Mouse (Mus musculus) midbrain, embryonic 11.5 days (tissue): ENCODE results near the gene Foxd4. TPM values are rescaled to one million over a fixed set of nuclear protein-coding genes. Genes with fewer than 3 reads are reported as not detected.
A peak's percentile ranks its signal among the peaks of the same experiment; 100 is the strongest.

Experiments used
- ATAC-seq: fragments of 200-750 bp; cut with Nextera tagmentation; 2 replicates; pipeline ENCODE4 v1.8.0; 2017; ENCODE audit warnings: moderate TSS enrichment, moderate library complexity; ENCODE audit not compliant: low FRiP score
- DNase-seq: peaks from one replicate; pipeline ENCODE4 v3.0.0; 2015; ENCODE audit warnings: low spot score; ENCODE audit errors: missing footprints
- H3K27ac ChIP-seq: fragments of 300-500 bp; sonication (generic); 2 replicates; pipeline ENCODE4 v1.5.1; 2014; ENCODE audit warnings: low read depth, low read length
- H3K27me3 ChIP-seq: fragments of 300-500 bp; sonication (generic); 2 replicates; pipeline ENCODE4 v1.6.1; 2014; ENCODE audit warnings: mild to moderate bottlenecking, low read length, moderate library complexity, mixed read lengths; ENCODE audit not compliant: control insufficient read depth, insufficient read depth
- H3K36me3 ChIP-seq: fragments of 300-500 bp; sonication (generic); 2 replicates; pipeline ENCODE4 v1.6.1; 2014; ENCODE audit warnings: mild to moderate bottlenecking, low read length, moderate library complexity, mixed read lengths; ENCODE audit not compliant: control insufficient read depth, insufficient read depth
- H3K4me1 ChIP-seq: fragments of 300-500 bp; sonication (generic); 2 replicates; pipeline ENCODE4 v1.6.1; 2014; ENCODE audit warnings: low read length; ENCODE audit not compliant: control insufficient read depth, insufficient read depth
- H3K4me2 ChIP-seq: fragments of 300-500 bp; sonication (generic); 2 replicates; pipeline ENCODE4 v1.6.1; 2014; ENCODE audit warnings: mild to moderate bottlenecking, moderate library complexity
- H3K4me3 ChIP-seq: fragments of 300-500 bp; sonication (generic); 2 replicates; pipeline ENCODE4 v1.5.1; 2014; ENCODE audit warnings: low read depth, low read length
- H3K9ac ChIP-seq: fragments of 300-500 bp; sonication (generic); 2 replicates; pipeline ENCODE4 v1.6.1; 2014; ENCODE audit warnings: low read length
- H3K9me3 ChIP-seq: fragments of 300-500 bp; sonication (generic); 2 replicates; pipeline ENCODE4 v1.6.1; 2016; ENCODE audit warnings: low read length; ENCODE audit not compliant: control insufficient read depth
- WGBS: fragments of 180-500 bp; shearing (Covaris S2); extraction: QIAGEN DNeasy Blood & Tissue Kit; methylation state at CpG from one replicate; pipeline ENCODE4 v1.1.7; 2014; 5-methylcytosine and 5-hydroxymethylcytosine counted together
- polyA plus RNA-seq: library from polyadenylated mRNA; unstranded; fragments of >200 nt; fragmentation: Nextera tagmentation; extraction: Ambion mirVana; gene quantifications from 2 replicates; pipeline ENCODE4 v1.2.1, GENCODE M21; 2014

Gene Foxd4
- polyA plus RNA-seq, 1 experiment from 2014 or later: 0.87 TPM

DNA sequence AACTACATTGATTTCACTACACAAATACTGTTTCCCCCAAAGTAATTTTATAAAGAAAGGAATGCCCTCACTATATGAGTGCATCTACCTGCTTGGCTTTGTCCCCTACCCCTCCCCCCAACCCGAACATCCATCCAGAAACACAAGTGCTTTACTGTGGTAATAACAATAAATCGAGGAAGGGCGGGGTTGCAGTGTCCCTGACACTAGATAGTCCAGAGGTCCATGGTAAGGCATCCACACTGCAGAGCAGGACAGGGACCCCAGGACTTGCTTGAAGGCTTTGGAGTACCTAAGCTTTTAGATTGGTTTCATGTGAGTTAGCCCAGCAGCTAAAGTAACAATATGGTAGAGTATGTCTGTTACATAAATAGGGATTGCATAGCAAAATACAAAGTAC lies 669 bp upstream of the Foxd4 start:
- H3K27ac ChIP-seq: no peak overlapping the region
- ATAC-seq (no peak), DNase-seq (peak; percentile 90)
- no peaks in the 10 kb centered on the region for H3K36me3 ChIP-seq
- H3K4me1 ChIP-seq: peaks cover 13% of the 10 kb centered on the region
- H3K9ac ChIP-seq: no peak overlapping the region
- H3K27me3 ChIP-seq: peaks cover 48% of the 10 kb centered on the region
- no peaks in the 10 kb centered on the region for H3K9me3 ChIP-seq
- 10% methylated on average over 3 of the region's 3 CpGs for WGBS
- H3K4me2 ChIP-seq: no peak overlapping the region
- no peak overlapping the region for H3K4me3 ChIP-seq

DNA sequence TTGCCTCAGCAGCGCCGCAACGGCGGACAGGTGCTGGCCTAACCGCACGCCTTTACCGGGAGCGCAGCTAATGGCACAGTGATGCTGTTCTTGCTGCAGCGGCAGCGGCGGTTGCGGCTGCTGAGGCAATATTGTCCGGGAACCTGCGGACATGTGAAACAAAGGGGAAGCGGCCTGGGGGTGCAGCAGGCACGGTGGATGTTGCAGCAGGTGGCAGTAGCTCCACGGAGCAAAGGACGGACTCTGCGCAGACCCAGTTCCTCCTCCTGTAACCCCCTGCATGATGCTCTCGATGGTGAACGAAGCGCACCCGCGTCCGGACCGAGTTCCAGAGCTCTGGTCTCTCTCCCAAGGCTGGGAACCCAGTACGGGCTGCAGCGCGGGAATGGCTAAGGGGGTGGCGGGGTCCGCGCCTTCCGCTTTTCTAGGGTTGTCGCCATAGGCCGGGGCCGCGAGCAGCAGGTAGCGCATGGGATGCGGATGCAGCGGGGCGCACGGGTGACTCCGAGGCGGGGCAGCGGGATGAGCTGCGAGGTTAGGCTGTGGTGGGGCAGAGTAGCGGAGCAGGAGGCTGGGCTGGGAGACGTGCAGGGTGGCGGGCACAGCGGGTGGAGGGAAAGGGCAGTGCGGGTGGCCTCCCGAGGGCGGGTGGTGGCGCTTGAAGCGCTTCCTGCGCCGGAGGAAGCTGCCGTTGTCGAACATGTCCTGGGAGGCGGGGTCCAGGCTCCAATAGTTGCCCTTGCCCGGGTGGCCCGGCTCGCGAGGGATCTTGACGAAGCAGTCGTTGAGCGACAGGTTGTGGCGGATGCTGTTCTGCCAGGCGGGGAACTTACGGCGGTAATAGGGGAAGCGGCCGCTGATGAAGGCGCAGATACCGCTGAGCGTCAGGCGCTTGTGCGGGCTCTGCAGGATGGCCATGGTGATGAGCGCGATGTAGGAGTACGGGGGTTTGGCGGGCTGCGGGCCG lies 1.1 kb downstream of the Foxd4 start:
- WGBS: under 1% methylated on average over 84 of the region's 84 CpGs
- no peak overlapping the region for H3K27ac ChIP-seq

DNA sequence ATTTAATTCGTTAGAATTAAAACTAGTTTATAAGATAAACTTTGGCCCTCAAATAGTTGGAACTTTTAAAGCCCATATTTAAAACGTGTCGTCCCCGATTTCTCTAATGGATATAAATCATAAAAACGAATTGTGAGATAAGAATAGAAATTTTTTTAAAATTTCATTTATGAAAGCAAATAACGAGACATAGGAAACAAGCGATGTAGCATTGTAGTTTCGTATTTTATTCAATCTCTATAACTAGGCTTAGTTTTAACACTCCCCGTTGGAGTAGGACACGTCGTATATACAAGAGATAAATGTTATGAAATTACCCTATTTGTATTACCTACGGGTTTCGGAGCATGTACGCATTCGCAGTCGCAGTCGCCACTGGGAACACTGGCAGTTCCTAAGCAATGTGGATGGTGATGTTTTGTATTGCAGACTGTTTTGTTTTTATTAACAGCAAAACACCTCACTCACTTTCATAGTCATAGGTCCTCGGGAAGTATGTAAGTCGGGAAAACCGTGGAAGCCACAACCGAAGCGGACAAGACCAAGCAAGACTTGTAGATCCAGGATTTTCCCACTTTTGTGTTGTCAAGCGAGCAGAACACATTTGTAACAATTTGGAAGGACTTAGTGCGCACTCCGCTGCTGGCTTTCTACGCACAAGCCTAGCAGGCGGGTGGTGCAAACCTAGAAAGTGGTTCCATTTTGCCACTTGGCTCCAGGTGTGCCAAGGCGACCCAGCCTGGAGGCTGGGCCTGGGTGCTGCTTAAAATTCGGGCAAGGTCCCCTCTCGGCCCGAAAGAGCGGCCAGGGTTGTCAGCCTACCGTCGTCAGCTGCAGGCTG lies 2.0 kb downstream of the Foxd4 start:
- H3K27me3 ChIP-seq: peaks cover 53% of the 10 kb centered on the region
- no peak for ATAC-seq
- peak overlapping the region; percentile 59; the same call in 1 of the 2 replicates for H3K9ac ChIP-seq

More for the DNA sequence above, 1.1 kb downstream of the Foxd4 start:
- H3K36me3 ChIP-seq: no peaks in the 10 kb centered on the region
- ATAC-seq: peak; percentile 70
- H3K9ac ChIP-seq: peak overlapping the region; percentile 59
- peak; percentile 98 for DNase-seq
- peak overlapping the region; percentile 46 for H3K4me3 ChIP-seq
- peaks cover 53% of the 10 kb centered on the region for H3K27me3 ChIP-seq
- peak overlapping the region; percentile 79 for H3K4me2 ChIP-seq
- H3K9me3 ChIP-seq: no peaks in the 10 kb centered on the region
- peaks cover 13% of the 10 kb centered on the region for H3K4me1 ChIP-seq

DNA sequence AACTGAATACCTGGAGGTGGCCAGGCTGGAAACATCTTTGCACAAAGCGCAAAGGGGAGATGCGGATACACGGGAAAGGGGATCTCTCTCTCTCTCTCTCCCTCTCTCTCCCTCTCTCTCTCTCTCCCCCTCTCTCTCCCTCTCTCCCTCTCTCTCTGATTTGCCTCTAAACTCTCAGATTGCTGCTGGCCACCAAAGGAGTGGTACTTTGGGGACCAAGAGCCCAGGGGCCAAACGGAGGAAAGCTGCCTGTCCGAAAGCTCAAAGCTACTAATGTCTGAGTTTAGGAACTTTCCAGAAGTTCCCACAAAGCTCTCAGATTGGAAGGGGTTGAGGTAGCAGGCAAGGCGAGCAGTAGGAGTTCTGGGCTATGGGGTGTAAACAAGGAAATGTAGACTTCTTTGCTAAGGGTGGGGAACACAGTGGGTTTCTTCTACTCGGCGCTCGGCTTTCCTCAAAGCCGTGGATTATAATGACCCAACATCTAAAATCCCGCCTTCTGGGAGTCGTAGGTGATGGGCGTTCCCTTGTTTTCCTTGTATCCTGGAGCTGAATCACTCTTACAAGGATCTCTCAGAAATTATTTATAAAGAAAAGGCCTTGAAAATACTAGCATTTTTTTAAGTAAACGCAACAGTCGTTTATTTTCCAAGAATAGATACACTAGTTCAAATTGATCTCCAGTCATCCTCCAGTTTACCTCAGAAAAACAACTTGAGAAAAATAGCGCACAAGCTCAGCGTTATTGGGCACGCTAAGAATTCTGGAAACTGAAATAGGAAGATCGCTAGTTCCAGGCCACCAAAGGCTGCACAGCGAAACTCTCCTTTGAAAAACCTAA lies 2.9 kb downstream of the Foxd4 start:
- peaks cover 53% of the 10 kb centered on the region for H3K27me3 ChIP-seq
- H3K4me3 ChIP-seq: 0 out of 2 replicates have a peak overlapping the region, but pooled peaks have one; percentile 13
- no peaks in the 10 kb centered on the region for H3K36me3 ChIP-seq
- under 1% methylated on average over 20 of the region's 20 CpGs for WGBS
- DNase-seq (peak; percentile 96), ATAC-seq (no peak)
- H3K4me1 ChIP-seq: peaks cover 13% of the 10 kb centered on the region
- H3K9me3 ChIP-seq: no peaks in the 10 kb centered on the region
- H3K4me2 ChIP-seq: peak overlapping the region; percentile 31
- H3K27ac ChIP-seq: no peak overlapping the region
- H3K9ac ChIP-seq: no peak overlapping the region

More for the DNA sequence above, 2.0 kb downstream of the Foxd4 start:
- H3K4me2 ChIP-seq: peak overlapping the region; percentile 79
- H3K36me3 ChIP-seq: no peaks in the 10 kb centered on the region
- DNase-seq: peak; percentile 96
- 2% methylated on average over 34 of the region's 34 CpGs for WGBS
- no peaks in the 10 kb centered on the region for H3K9me3 ChIP-seq
- H3K27ac ChIP-seq: no peak overlapping the region
- H3K4me3 ChIP-seq: peak overlapping the region; percentile 46
- H3K4me1 ChIP-seq: peaks cover 13% of the 10 kb centered on the region

DNA sequence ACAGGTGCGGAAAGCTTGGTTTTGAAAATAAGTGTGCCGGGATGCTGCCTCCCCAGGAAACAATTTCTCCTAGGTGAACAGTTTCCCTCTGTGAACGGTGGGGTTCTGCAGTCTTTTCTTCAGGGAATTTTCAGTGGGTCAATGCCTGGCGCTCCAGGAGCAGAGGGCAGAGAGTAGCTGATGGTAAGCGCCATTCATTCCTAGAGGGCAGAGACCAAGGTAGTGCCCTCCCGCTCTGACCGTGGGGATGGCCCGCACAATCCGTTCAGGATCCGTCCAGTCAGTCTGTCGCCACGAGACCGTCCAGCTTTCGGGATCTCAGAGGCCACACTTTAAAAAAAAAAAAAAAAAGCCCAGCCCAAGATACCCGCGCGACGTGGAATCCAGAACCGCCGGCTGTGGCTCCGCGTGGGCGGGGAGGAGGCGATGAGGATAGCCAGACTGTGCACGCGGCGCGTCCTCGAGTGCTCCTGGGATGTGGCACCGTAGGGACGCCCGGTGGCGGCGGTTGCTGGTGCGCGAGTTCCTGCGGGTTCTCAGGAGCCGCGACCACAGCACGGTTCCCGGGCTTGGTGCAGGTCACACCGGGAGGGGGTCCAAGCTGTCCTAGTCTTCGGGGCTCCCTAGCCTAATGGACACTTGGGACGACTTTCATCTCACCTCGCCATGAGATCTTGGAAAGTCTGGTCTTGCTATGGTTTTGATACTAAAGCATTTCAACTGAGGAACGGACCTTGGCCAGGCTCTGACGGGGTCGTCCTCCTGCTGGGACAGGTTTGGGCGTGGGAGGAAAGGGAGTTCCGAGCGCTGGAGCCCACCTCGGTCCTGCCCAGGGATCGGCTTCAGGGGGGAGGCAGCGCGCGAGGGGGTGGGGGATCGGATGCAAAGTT lies 3.7 kb downstream of the Foxd4 start:
- peak; percentile 97 for DNase-seq
- no peak for ATAC-seq
- Histone ChIP-seq H3K36me3 (no peaks in the 10 kb centered on the region), H3K4me1 (peaks cover 13% of the 10 kb centered on the region), H3K9me3 (no peaks in the 10 kb centered on the region), H3K4me3 (peak overlapping the region; percentile 13; the same call in 1 of the 2 replicates), H3K4me2 (peak overlapping the region; percentile 31), H3K27ac (no peak overlapping the region), H3K9ac (no peak overlapping the region), H3K27me3 (peaks cover 53% of the 10 kb centered on the region)
- WGBS: 2% methylated on average over 57 of the region's 57 CpGs

DNA sequence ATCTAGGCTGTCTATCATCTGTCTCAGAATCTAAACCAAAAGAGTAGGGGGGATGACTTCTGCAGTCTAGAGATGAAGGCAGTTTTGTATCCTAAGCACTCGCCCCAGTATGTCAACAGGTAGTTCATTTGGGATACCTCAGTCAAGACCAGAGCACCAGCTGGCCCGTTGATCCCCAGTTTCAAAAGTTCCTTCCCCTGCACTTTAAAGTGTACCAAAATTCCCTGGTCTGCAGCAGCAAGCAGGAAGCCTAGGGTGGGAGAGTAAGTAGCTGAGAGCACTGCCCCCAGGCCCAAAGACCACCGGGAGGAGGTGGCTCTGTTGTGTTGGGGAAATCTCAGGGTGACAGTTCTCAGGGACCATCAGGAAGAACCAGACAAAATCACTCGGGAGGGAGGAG lies 4.5 kb downstream of the Foxd4 start:
- DNase-seq: peak; percentile 88
- 29% methylated on average over 4 of the region's 4 CpGs for WGBS

DNA sequence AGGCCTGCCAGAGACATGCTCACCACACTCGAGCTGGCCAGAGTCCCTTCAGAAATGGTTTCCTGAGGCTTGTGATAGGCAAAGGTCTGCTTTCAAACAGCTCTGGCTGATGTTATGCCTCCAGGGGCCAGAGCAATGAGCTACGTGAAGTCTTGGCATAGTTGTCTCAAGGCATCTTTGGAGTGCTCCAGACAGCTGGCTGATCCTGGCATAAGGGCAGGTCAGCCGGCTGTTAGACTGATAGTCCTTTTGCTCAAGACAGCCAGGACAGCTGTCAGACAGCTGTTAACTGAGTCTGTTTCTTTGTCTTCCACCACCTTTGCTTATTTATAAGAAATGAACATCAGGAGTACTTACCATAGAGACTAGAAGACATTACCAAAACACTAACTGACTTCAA lies 14.1 kb downstream of the Foxd4 start:
- Histone ChIP-seq H3K27me3 (peaks cover 2% of the 10 kb centered on the region; the same call in 1 of the 2 replicates), H3K4me1 (no peaks in the 10 kb centered on the region), H3K9me3 (no peaks in the 10 kb centered on the region), H3K36me3 (no peaks in the 10 kb centered on the region), H3K27ac (no peak overlapping the region), H3K9ac (no peak overlapping the region), H3K4me2 (no peak overlapping the region), H3K4me3 (no peak overlapping the region)
- ATAC-seq (no peak), DNase-seq (no peak)
- 90% methylated on average over 3 of the region's 3 CpGs for WGBS

More for the DNA sequence above, 4.5 kb downstream of the Foxd4 start:
- Histone ChIP-seq H3K9me3 (no peaks in the 10 kb centered on the region), H3K9ac (no peak overlapping the region), H3K4me3 (no peak overlapping the region), H3K4me2 (no peak overlapping the region), H3K27me3 (peaks cover 48% of the 10 kb centered on the region), H3K4me1 (peaks cover 13% of the 10 kb centered on the region), H3K36me3 (no peaks in the 10 kb centered on the region), H3K27ac (no peak overlapping the region)
- ATAC-seq: no peak
